Mouse (Mus musculus) forebrain, embryonic 13.5 days (tissue): ENCODE results near the gene Tecpr2. TPM values are rescaled to one million over a fixed set of nuclear protein-coding genes. Genes with fewer than 3 reads are reported as not detected.

ENCODE experiments used
- ATAC-seq: fragments of 200-750 bp; cut with Nextera tagmentation; 2 replicates; pipeline ENCODE4 v1.8.0; 2017
- H3K27ac ChIP-seq: fragments of 300-500 bp; sonication (generic); 2 replicates; pipeline ENCODE4 v1.5.1; 2015; ENCODE audit warnings: inconsistent platforms, mild to moderate bottlenecking, moderate library complexity
- H3K27me3 ChIP-seq: fragments of 300-500 bp; sonication (generic); 2 replicates; pipeline ENCODE4 v1.6.1; 2015; ENCODE audit warnings: mild to moderate bottlenecking, inconsistent platforms
- H3K36me3 ChIP-seq: fragments of 300-500 bp; sonication (generic); 2 replicates; pipeline ENCODE4 v1.6.1; 2015; ENCODE audit warnings: mild to moderate bottlenecking, inconsistent platforms; ENCODE audit not compliant: poor library complexity, severe bottlenecking
- H3K4me1 ChIP-seq: fragments of 300-500 bp; sonication (generic); 2 replicates; pipeline ENCODE4 v1.6.1; 2015; ENCODE audit warnings: inconsistent platforms
- H3K4me2 ChIP-seq: fragments of 300-500 bp; sonication (generic); 2 replicates; pipeline ENCODE4 v1.6.1; 2015; ENCODE audit warnings: inconsistent platforms, mild to moderate bottlenecking, moderate library complexity
- H3K4me3 ChIP-seq: fragments of 300-500 bp; sonication (generic); 2 replicates; pipeline ENCODE4 v1.5.1; 2015; ENCODE audit warnings: mild to moderate bottlenecking, inconsistent platforms
- H3K9ac ChIP-seq: fragments of 300-500 bp; sonication (generic); 2 replicates; pipeline ENCODE4 v1.6.1; 2015; ENCODE audit warnings: mild to moderate bottlenecking, inconsistent platforms
- H3K9me3 ChIP-seq: fragments of 300-500 bp; sonication (generic); replicated peaks from 2 replicates; pipeline ENCODE4 v1.6.1; 2016; ENCODE audit warnings: inconsistent platforms
- WGBS: fragments of 180-500 bp; shearing (Covaris S2); methylation state at CpG from one replicate; pipeline ENCODE4 v1.1.7; 2015; 5-methylcytosine and 5-hydroxymethylcytosine counted together
- polyA plus RNA-seq: library from polyadenylated mRNA; unstranded; fragments of >200 nt; fragmentation: Nextera tagmentation; extraction: Ambion mirVana; gene quantifications from 2 replicates; pipeline ENCODE4 v1.2.1, GENCODE M21; 2015

Gene Tecpr2
- polyA plus RNA-seq, 1 experiment from 2014 or later: 5.4 TPM

- H3K9me3 ChIP-seq: no peaks in the 10 kb centered on the region
- H3K4me2 ChIP-seq: no peak overlapping the region
- no peaks in the 10 kb centered on the region for H3K36me3 ChIP-seq
- H3K9ac ChIP-seq: no peak overlapping the region
- H3K27me3 ChIP-seq: no peaks in the 10 kb centered on the region
- H3K4me1 ChIP-seq: peaks cover 19% of the 10 kb centered on the region
- H3K27ac ChIP-seq: no peak overlapping the region
- no peak overlapping the region for H3K4me3 ChIP-seq
- WGBS: 80% methylated on average over 6 of the region's 6 CpGs
- no peak for ATAC-seq
Observed at GRCm38 (mm10) chr12:111005803-111006202, 116.7 kb downstream of the Tecpr2 start.

GRCm38 (mm10) chr12:111006339-111006738 lies 117.3 kb downstream of the Tecpr2 start:
- H3K27me3 ChIP-seq: no peaks in the 10 kb centered on the region

GRCm38 (mm10) chr12:111007134-111008103 lies 118.4 kb downstream of the Tecpr2 start:
- Histone ChIP-seq H3K4me3 (no peak overlapping the region), H3K27ac (no peak overlapping the region), H3K9me3 (no peaks in the 10 kb centered on the region), H3K36me3 (no peaks in the 10 kb centered on the region), H3K4me2 (no peak overlapping the region), H3K4me1 (peaks cover 19% of the 10 kb centered on the region), H3K27me3 (no peaks in the 10 kb centered on the region), H3K9ac (no peak overlapping the region)
- ATAC-seq: no peak
- 74% methylated on average over 14 of the region's 14 CpGs for WGBS

More at GRCm38 (mm10) chr12:111006339-111006738, 117.3 kb downstream of the Tecpr2 start:
- Histone ChIP-seq H3K4me1 (peaks cover 19% of the 10 kb centered on the region), H3K9me3 (no peaks in the 10 kb centered on the region), H3K27ac (no peak overlapping the region), H3K9ac (no peak overlapping the region), H3K4me3 (no peak overlapping the region), H3K4me2 (no peak overlapping the region), H3K36me3 (no peaks in the 10 kb centered on the region)
- 53% methylated on average over 5 of the region's 5 CpGs for WGBS
- no peak for ATAC-seq

GRCm38 (mm10) chr12:111008500-111009490 lies 119.7 kb downstream of the Tecpr2 start:
- no peaks in the 10 kb centered on the region for H3K36me3 ChIP-seq
- H3K9ac ChIP-seq: 0 out of 2 replicates have a peak overlapping the region, but pooled peaks have one; percentile 12
- H3K4me2 ChIP-seq: no peak overlapping the region
- ATAC-seq: no peak
- WGBS: 70% methylated on average over 11 of the region's 11 CpGs
- H3K27ac ChIP-seq: no peak overlapping the region
- no peaks in the 10 kb centered on the region for H3K9me3 ChIP-seq
- no peak overlapping the region for H3K4me3 ChIP-seq
- peaks cover 19% of the 10 kb centered on the region for H3K4me1 ChIP-seq
- H3K27me3 ChIP-seq: no peaks in the 10 kb centered on the region

GRCm38 (mm10) chr12:111009615-111010257 lies 120.7 kb downstream of the Tecpr2 start:
- no peak for ATAC-seq
- Histone ChIP-seq H3K36me3 (no peaks in the 10 kb centered on the region), H3K4me1 (peaks cover 19% of the 10 kb centered on the region), H3K27ac (no peak overlapping the region), H3K9me3 (no peaks in the 10 kb centered on the region), H3K9ac (no peak overlapping the region), H3K27me3 (no peaks in the 10 kb centered on the region), H3K4me3 (no peak overlapping the region), H3K4me2 (no peak overlapping the region)
- WGBS: 74% methylated on average over 6 of the region's 6 CpGs

- 86% methylated on average over 3 of the region's 3 CpGs for WGBS
- Histone ChIP-seq H3K4me3 (no peak overlapping the region), H3K9ac (no peak overlapping the region), H3K36me3 (no peaks in the 10 kb centered on the region), H3K27ac (no peak overlapping the region), H3K4me2 (no peak overlapping the region), H3K4me1 (no peaks in the 10 kb centered on the region), H3K27me3 (no peaks in the 10 kb centered on the region), H3K9me3 (no peaks in the 10 kb centered on the region)
- no peak for ATAC-seq
Observed at GRCm38 (mm10) chr12:111016807-111017206, 127.7 kb downstream of the Tecpr2 start.

GRCm38 (mm10) chr12:111018068-111018467 lies 129.0 kb downstream of the Tecpr2 start:
- Histone ChIP-seq H3K27ac (no peak overlapping the region), H3K4me1 (no peaks in the 10 kb centered on the region), H3K9me3 (no peaks in the 10 kb centered on the region), H3K27me3 (no peaks in the 10 kb centered on the region), H3K4me2 (no peak overlapping the region), H3K9ac (no peak overlapping the region), H3K4me3 (no peak overlapping the region), H3K36me3 (no peaks in the 10 kb centered on the region)
- ATAC-seq: no peak
- 91% methylated on average over 11 of the region's 11 CpGs for WGBS

- 96% methylated on average over 2 of the region's 2 CpGs for WGBS
- Histone ChIP-seq H3K4me2 (no peak overlapping the region), H3K4me3 (no peak overlapping the region), H3K27ac (no peak overlapping the region), H3K9me3 (no peaks in the 10 kb centered on the region), H3K9ac (no peak overlapping the region), H3K4me1 (no peaks in the 10 kb centered on the region), H3K36me3 (no peaks in the 10 kb centered on the region), H3K27me3 (no peaks in the 10 kb centered on the region)
- ATAC-seq: no peak
Observed at GRCm38 (mm10) chr12:111019086-111019485, 130.0 kb downstream of the Tecpr2 start.

GRCm38 (mm10) chr12:111021138-111021537 lies 132.1 kb downstream of the Tecpr2 start:
- H3K9me3 ChIP-seq: no peaks in the 10 kb centered on the region
- WGBS: 27% methylated on average over 1 of the region's 1 CpGs
- no peaks in the 10 kb centered on the region for H3K36me3 ChIP-seq
- no peak overlapping the region for H3K4me3 ChIP-seq
- no peak overlapping the region for H3K27ac ChIP-seq
- no peak for ATAC-seq
- no peak overlapping the region for H3K4me2 ChIP-seq
- no peaks in the 10 kb centered on the region for H3K27me3 ChIP-seq
- H3K4me1 ChIP-seq: no peaks in the 10 kb centered on the region
- H3K9ac ChIP-seq: no peak overlapping the region

GRCm38 (mm10) chr12:111021577-111021976 lies 132.5 kb downstream of the Tecpr2 start:
- H3K4me1 ChIP-seq: no peaks in the 10 kb centered on the region
- no peak overlapping the region for H3K27ac ChIP-seq
- ATAC-seq: no peak

More at GRCm38 (mm10) chr12:111021577-111021976, 132.5 kb downstream of the Tecpr2 start:
- Histone ChIP-seq H3K4me2 (no peak overlapping the region), H3K9ac (no peak overlapping the region), H3K27me3 (no peaks in the 10 kb centered on the region), H3K9me3 (no peaks in the 10 kb centered on the region), H3K4me3 (no peak overlapping the region), H3K36me3 (no peaks in the 10 kb centered on the region)
- WGBS: 64% methylated on average over 3 of the region's 3 CpGs
